In genomic region chr11:20741201-20742100, GRCm38 (mm10) we compare ENCODE assay signal across 8 mouse cellular contexts. TPM values are rescaled to one million over a fixed set of nuclear protein-coding genes. Genes with fewer than 3 reads are reported as not detected.
A peak's percentile ranks its signal among the peaks of the same experiment; 100 is the strongest.
DNase-seq lines count a peak whose midpoint lies in the region; ATAC-seq and TF ChIP-seq lines count a peak whose summit lies in the region.

TSS of gene Aftph (minus strand) at chr11:20741589.

- WGBS in heart, embryonic 11.5 days (ENCODE audit: insufficient replicate concordance), result under 1% methylated on average over 66 of the region's 81 CpGs
- under 1% methylated on average over 61 of the region's 81 CpGs for WGBS in kidney, embryonic 16.5 days
- under 1% methylated on average over 65 of the region's 81 CpGs for WGBS in liver, adult 2 months

- TF ChIP-seq CTCF in C2C12 (IDR thresholded peaks at IDR 0.05; ENCODE audit: control insufficient read depth, insufficient read depth, insufficient read length), result no peak
- TF ChIP-seq CTCF in brain, embryonic 14.5 days (IDR thresholded peaks at IDR 0.05; ENCODE audit: borderline replicate concordance, extremely low read depth, insufficient read depth, insufficient read length), result no peak
- TF ChIP-seq CTCF in liver, adult 2 months (IDR thresholded peaks at IDR 0.05; ENCODE audit: low read depth, low read length), result no peak

- peak; percentile 72; the same call in 1 of the 2 replicates for TF ChIP-seq POLR2A in brain, embryonic 14.5 days (IDR thresholded peaks at IDR 0.05; ENCODE audit: borderline replicate concordance, extremely low read depth, insufficient read depth, insufficient read length, poor library complexity, severe bottlenecking)
- peak; percentile 42; the same call in 1 of the 2 replicates for TF ChIP-seq POLR2A in liver, adult 2 months (IDR thresholded peaks at IDR 0.05; ENCODE audit: extremely low read depth, insufficient read depth, low read length)
- peak; percentile 55 for TF ChIP-seq POLR2A in myocyte (IDR thresholded peaks at IDR 0.05; ENCODE audit: insufficient read length, low read depth)

- H3K79me3 ChIP-seq in C2C12 (ENCODE audit: low read depth), result peaks cover 42% of the 10 kb centered on the region

- ATAC-seq in heart, embryonic 11.5 days (replicated peaks; ENCODE audit: insufficient number of reproducible peaks, low FRiP score, low TSS enrichment), result peak; percentile 98
- peak; percentile 99 for ATAC-seq in kidney, embryonic 16.5 days (ENCODE audit: low FRiP score, low TSS enrichment)

- H3K4me1 ChIP-seq in erythroblast, embryonic 14.5 days (ENCODE audit: control insufficient read depth), result peaks cover 22% of the 10 kb centered on the region
- H3K4me1 ChIP-seq in heart, embryonic 11.5 days (ENCODE audit: control insufficient read depth, insufficient read depth, low read length), result no peaks in the 10 kb centered on the region
- H3K4me1 ChIP-seq in kidney, embryonic 16.5 days (ENCODE audit: insufficient read depth, low read length), result no peaks in the 10 kb centered on the region
- H3K4me1 ChIP-seq in liver, adult 2 months (ENCODE audit: control insufficient read depth, insufficient read depth, low read length), result no peaks in the 10 kb centered on the region

- H3K79me2 ChIP-seq in C2C12 (ENCODE audit: control insufficient read depth, insufficient read depth), result peaks cover 49% of the 10 kb centered on the region
- H3K79me2 ChIP-seq in liver, adult 2 months (ENCODE audit: control insufficient read depth, insufficient read depth, low read length), result 0 out of 2 replicates have a peak, but pooled peaks cover 6% of the 10 kb centered on the region
- H3K79me2 ChIP-seq in myocyte (ENCODE audit: control insufficient read depth, insufficient read depth), result peaks cover 42% of the 10 kb centered on the region

- peaks cover 4% of the 10 kb centered on the region for H3K27me3 ChIP-seq in C2C12 (ENCODE audit: control insufficient read depth, insufficient read depth, insufficient read length)
- no peaks in the 10 kb centered on the region for H3K27me3 ChIP-seq in erythroblast, embryonic 14.5 days (ENCODE audit: control insufficient read depth)
- H3K27me3 ChIP-seq in heart, embryonic 11.5 days (ENCODE audit: control insufficient read depth, insufficient read depth, low read length), result no peaks in the 10 kb centered on the region
- no peaks in the 10 kb centered on the region for H3K27me3 ChIP-seq in kidney, embryonic 16.5 days (ENCODE audit: insufficient read depth, low read length)
- no peaks in the 10 kb centered on the region for H3K27me3 ChIP-seq in liver, adult 2 months (ENCODE audit: control insufficient read depth, insufficient read depth, low read length)
- H3K27me3 ChIP-seq in myocyte (ENCODE audit: control insufficient read depth, insufficient read depth, insufficient read length), result peaks cover 5% of the 10 kb centered on the region
- no peaks in the 10 kb centered on the region for H3K27me3 ChIP-seq in splenic B cell, adult 2 months (ENCODE audit: control insufficient read depth, insufficient read depth, low read length, poor library complexity, severe bottlenecking)

- DNase-seq in brain, embryonic 14.5 days (ENCODE audit: low read depth), result peak; percentile 100
- peak; percentile 88 for DNase-seq in liver, adult 2 months (ENCODE audit: extremely low read depth, low read depth, low spot score)
- peak; percentile 98 for DNase-seq in splenic B cell, adult 2 months (ENCODE audit: low read depth, low spot score)

- peak within 1 kb of the TSS; percentile 84 for H3K27ac ChIP-seq in heart, embryonic 11.5 days (ENCODE audit: low read depth, low read length)
- H3K27ac ChIP-seq in kidney, embryonic 16.5 days (ENCODE audit: low read length), result peak within 1 kb of the TSS; percentile 92
- H3K27ac ChIP-seq in liver, adult 2 months (replicated peaks; ENCODE audit: insufficient read depth, low read depth, low read length), result peak within 1 kb of the TSS; percentile 99

- peak within 1 kb of the TSS; percentile 89 for H3K9ac ChIP-seq in heart, embryonic 11.5 days (ENCODE audit: low read depth, low read length)
- peak within 1 kb of the TSS; percentile 95 for H3K9ac ChIP-seq in kidney, embryonic 16.5 days (replicated peaks; ENCODE audit: low read length)
- peak within 1 kb of the TSS; percentile 96 for H3K9ac ChIP-seq in liver, adult 2 months (ENCODE audit: low read depth, low read length)

- no peaks in the 10 kb centered on the region for H3K9me3 ChIP-seq in erythroblast, embryonic 14.5 days (ENCODE audit: control insufficient read depth, low read length)
- H3K9me3 ChIP-seq in heart, embryonic 11.5 days (replicated peaks; ENCODE audit: control insufficient read depth, low read length), result no peaks in the 10 kb centered on the region
- no peaks in the 10 kb centered on the region for H3K9me3 ChIP-seq in kidney, embryonic 16.5 days (ENCODE audit: low read length)

- H3K4me2 ChIP-seq in heart, embryonic 11.5 days, result peak within 1 kb of the TSS; percentile 93
- peak within 1 kb of the TSS; percentile 75 for H3K4me2 ChIP-seq in kidney, embryonic 16.5 days (replicated peaks; ENCODE audit: low read depth, low read length)
- H3K4me2 ChIP-seq in myocyte (ENCODE audit: low read depth), result peak within 1 kb of the TSS; percentile 93

- peak within 1 kb of the TSS; percentile 97 for H3ac ChIP-seq in C2C12 (ENCODE audit: control insufficient read depth, insufficient read length, low read depth)
- H3ac ChIP-seq in myocyte (ENCODE audit: control insufficient read depth, insufficient read length), result peak within 1 kb of the TSS; percentile 96

- H3K36me3 ChIP-seq in C2C12 (ENCODE audit: control insufficient read depth, insufficient read depth) (peaks cover 6% of the 10 kb centered on the region), myocyte (ENCODE audit: control insufficient read depth, insufficient read depth) (no peaks in the 10 kb centered on the region)
- H3K36me3 ChIP-seq in erythroblast, embryonic 14.5 days (ENCODE audit: control insufficient read depth), result peaks cover 15% of the 10 kb centered on the region
- H3K36me3 ChIP-seq in heart, embryonic 11.5 days (ENCODE audit: control insufficient read depth, insufficient read depth, low read length), result no peaks in the 10 kb centered on the region
- H3K36me3 ChIP-seq in kidney, embryonic 16.5 days (ENCODE audit: insufficient read depth, low read length), result peaks cover 4% of the 10 kb centered on the region; the same call in 1 of the 2 replicates
- H3K36me3 ChIP-seq in liver, adult 2 months (ENCODE audit: control insufficient read depth, insufficient read depth, low read length), result no peaks in the 10 kb centered on the region
- 0 out of 2 replicates have a peak, but pooled peaks cover 2% of the 10 kb centered on the region for H3K36me3 ChIP-seq in splenic B cell, adult 2 months (ENCODE audit: control insufficient read depth, insufficient read depth, low read length, poor library complexity, severe bottlenecking)

- H3K4me3 ChIP-seq in C2C12 (ENCODE audit: insufficient read depth, poor library complexity, severe bottlenecking), result peak within 1 kb of the TSS; percentile 77
- H3K4me3 ChIP-seq in erythroblast, embryonic 14.5 days (replicated peaks), result peak within 1 kb of the TSS; percentile 97
- H3K4me3 ChIP-seq in heart, embryonic 11.5 days (ENCODE audit: low read depth, low read length), result peak within 1 kb of the TSS; percentile 98
- peak within 1 kb of the TSS; percentile 96 for H3K4me3 ChIP-seq in kidney, embryonic 16.5 days (ENCODE audit: low read length)
- H3K4me3 ChIP-seq in liver, adult 2 months (ENCODE audit: insufficient read depth, low read depth, low read length), result peak within 1 kb of the TSS; percentile 85
- peak within 1 kb of the TSS; percentile 34 for H3K4me3 ChIP-seq in myocyte

TF ChIP-seq in C2C12, 6 proteins besides CTCF, POLR2A, EP300 and RAD21:
- TF ChIP-seq FOSL1 (IDR thresholded peaks at IDR 0.05; ENCODE audit: insufficient read depth, low read length, poor library complexity, severe bottlenecking) (no peak), USF1 (IDR thresholded peaks at IDR 0.05; ENCODE audit: low read depth) (no peak), CEBPB (IDR thresholded peaks at IDR 0.05; ENCODE audit: low read depth) (no peak), MYOG (IDR thresholded peaks at IDR 0.05; ENCODE audit: control insufficient read depth, extremely low read depth, insufficient read length) (no peak), MAX (IDR thresholded peaks at IDR 0.05) (no peak), MYOD1 (IDR thresholded peaks at IDR 0.05; ENCODE audit: control insufficient read depth, insufficient read length, low read depth) (no peak)

TF ChIP-seq in myocyte, 11 proteins besides CTCF, POLR2A, EP300 and RAD21:
- TF ChIP-seq MYOD1 (IDR thresholded peaks at IDR 0.05; ENCODE audit: control insufficient read depth in 1 of 3, insufficient read length in 2 of 3, low read depth in 2 of 3) (peak in 2 of 3 experiments; percentile 47 to 73), TCF3 (IDR thresholded peaks at IDR 0.05; ENCODE audit: insufficient read length, low read depth) (no peak), REST (IDR thresholded peaks at IDR 0.05; ENCODE audit: insufficient read depth, insufficient read length) (no peak), MAX (IDR thresholded peaks at IDR 0.05; ENCODE audit: low read depth) (no peak), USF1 (IDR thresholded peaks at IDR 0.05; ENCODE audit: low read depth) (no peak), MYOG (IDR thresholded peaks at IDR 0.05; ENCODE audit: control insufficient read depth in 1 of 3, insufficient read depth in 1 of 3, insufficient read length in 2 of 3, low read depth in 2 of 3) (peak in 1 of 3 experiments; percentile 64), POLR2AphosphoS2 (IDR thresholded peaks at IDR 0.05; ENCODE audit: insufficient read length, low read depth) (peak; percentile 6), E2F4 (IDR thresholded peaks at IDR 0.05; ENCODE audit: insufficient read depth) (no peak), TCF12 (IDR thresholded peaks at IDR 0.05; ENCODE audit: insufficient read depth, poor library complexity, severe bottlenecking) (no peak)

RNA-seq across cellular contexts. Expression of gene Aftph, which starts in this region (rescaled TPM):
- polyA plus RNA-seq in C2C12 (2012; fragmentation: generic; extraction: Trizol) (5.4 TPM), myocyte (2012; fragmentation: generic; extraction: Trizol) (7.6 TPM)
- 63.2 and 72.5 TPM in 2 replicates for polyA plus RNA-seq in brain, embryonic 14.5 days (2012; rRNA removed)
- 0.98 and 1.3 TPM in 2 replicates for polyA plus RNA-seq in erythroblast, embryonic 14.5 days (2012)
- 12.1 and 15.7 TPM in 2 replicates for polyA plus RNA-seq in heart, embryonic 11.5 days (2014; fragmentation: Nextera tagmentation; extraction: Ambion mirVana)
- 26.1 and 29.2 TPM in 2 replicates for polyA plus RNA-seq in kidney, embryonic 16.5 days (2015; fragmentation: Nextera tagmentation; extraction: Ambion mirVana)
- 30.3 and 33.5 TPM in 2 replicates for total RNA-seq in liver, adult 2 months (2014; rRNA removed)
- 16.9 and 24.6 TPM in 2 replicates for polyA plus RNA-seq in liver, adult 2 months (2012; rRNA removed)

Comparison
In these comparisons a context has a peak if more than half of its experiments do, and no peak if none do; other contexts are left out.
1. Peak in every context shown above with its lines: DNase-seq, ATAC-seq, H3K4me3 ChIP-seq and H3K27ac ChIP-seq.
2. H3K4me3 ChIP-seq: peak in every context shown above with its lines; median percentile 98 in heart, embryonic 11.5 days; 97 in erythroblast, embryonic 14.5 days; 96 in kidney, embryonic 16.5 days; 85 in liver, adult 2 months; 77 in C2C12; 34 in myocyte.